Mouse (Mus musculus): ENCODE measurements around the gene Mrpl10. TPM values are rescaled to one million over a fixed set of nuclear protein-coding genes. Genes with fewer than 3 reads are reported as not detected.

Mrpl10 gene
- 39.2 and 57.7 TPM in 2 replicates for polyA plus RNA-seq (2012; ENCODE audit: low replicate concordance)

DNA sequence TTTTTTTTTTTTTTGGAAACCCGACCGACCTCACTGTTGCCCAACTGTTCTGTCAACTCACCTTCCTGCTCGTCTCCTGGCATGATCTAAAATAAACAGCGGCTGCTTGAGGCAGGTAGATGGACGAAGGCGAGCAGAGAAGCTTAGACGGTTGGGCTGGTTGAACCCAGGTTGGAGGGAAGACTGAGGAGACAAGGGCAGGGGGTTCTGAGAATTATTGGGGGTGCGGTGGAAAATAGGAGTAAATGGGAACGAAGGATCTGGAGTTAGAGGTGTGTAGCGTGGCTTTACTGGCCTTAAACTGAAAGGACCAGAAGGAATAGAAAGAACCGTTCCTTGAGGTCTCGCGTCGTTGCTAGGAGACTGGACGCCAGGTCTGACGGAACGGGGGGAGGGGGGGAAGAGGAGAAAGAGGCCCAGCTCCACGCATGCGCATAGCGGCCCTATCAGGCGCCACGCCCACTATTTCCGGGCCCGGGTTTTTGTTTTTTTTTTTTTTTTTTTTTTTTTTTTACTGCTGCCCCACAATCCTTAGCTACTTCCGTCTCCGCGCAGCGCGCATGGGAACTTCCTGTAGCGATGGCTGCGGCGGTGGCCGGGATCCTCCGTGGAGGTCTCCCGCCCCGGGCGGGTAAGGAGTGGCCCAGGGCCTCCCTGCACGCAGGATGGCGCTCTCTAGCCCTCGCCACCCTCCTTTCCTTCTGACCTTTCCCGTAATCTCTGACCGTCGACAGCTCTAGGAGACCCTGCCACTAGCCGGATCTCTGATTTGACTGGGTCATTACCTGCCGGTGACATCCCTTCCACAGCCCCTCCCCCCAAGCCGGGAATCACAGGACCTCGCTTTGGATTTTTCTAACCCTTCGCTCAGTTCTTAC, at the start of gene Mrpl10, which contains the start of gene Lrrc46:
Gene Mrpl10 (plus strand): TSS at position 539 of the 878 bp plus-strand sequence.
Gene Lrrc46 (minus strand): TSS at position 386 of the 878 bp plus-strand sequence.

GRCm38 (mm10) chr11:97013121-97013670, 28.2 kb upstream of the Mrpl10 start, which contains the start of gene Sp6:
TSS of gene Sp6 (plus strand) at chr11:97013394.

GRCm38 (mm10) chr11:97029686-97030417, 11.5 kb upstream of the Mrpl10 start, which contains the start of gene Scrn2:
TSS of gene Scrn2 (plus strand) at chr11:97029938.

DNA sequence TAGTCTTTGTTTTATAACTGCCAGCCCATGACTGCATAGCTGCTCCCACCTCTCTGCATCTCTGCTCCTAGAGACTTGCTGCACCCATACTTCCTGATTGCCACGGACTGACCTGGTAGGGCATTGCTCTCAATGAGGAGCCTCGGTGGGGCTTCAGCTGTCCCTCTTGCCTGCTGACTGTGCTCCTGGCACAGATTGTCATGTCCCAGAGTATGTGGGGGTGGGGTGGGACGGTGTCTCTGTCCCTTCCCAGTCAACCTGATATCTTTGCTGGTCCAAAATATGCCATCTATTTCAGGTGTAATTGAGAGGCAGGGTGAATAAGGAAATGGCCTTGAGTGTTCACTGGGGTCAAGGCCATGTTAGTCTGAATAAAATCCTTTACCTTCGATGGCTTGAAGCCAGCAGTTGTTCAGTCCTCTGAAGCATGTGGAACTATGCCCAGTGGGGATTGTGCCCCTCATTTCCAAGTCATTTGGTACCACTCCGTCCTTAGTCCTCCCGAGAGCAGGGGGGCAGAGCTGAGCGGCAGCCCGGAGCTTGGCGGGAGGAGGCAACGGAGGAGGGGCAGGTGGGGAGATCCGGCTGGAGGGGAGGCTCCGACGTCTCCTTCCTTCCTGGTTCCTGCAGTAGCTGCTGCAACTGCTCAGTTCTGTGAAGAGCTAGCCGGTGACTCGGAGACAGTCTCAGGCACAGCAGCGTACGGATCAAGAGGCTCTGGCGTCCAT, 9.0 kb downstream of the Mrpl10 start, which contains the start of gene Osbpl7:
Gene Osbpl7 (plus strand): TSS at position 413 of the 728 bp plus-strand sequence.

Other genes with a start within 250 kb of the Mrpl10 start
- gene Nfe2l1, start 211.6 kb upstream of the Mrpl10 start, polyA plus RNA-seq (2012; ENCODE audit: low replicate concordance), result 61.5 and 118 TPM in 2 replicates
- gene Copz2, start 191.7 kb upstream of the Mrpl10 start, polyA plus RNA-seq (2012; ENCODE audit: low replicate concordance), result 3.0 and 7.8 TPM in 2 replicates
- gene Cdk5rap3, start 125.1 kb upstream of the Mrpl10 start, polyA plus RNA-seq (2012; ENCODE audit: low replicate concordance), result 34.3 and 41.3 TPM in 2 replicates
- gene Prr15l, start 113.5 kb upstream of the Mrpl10 start, polyA plus RNA-seq (2012; ENCODE audit: low replicate concordance), result not detected in 2 replicates
- 9.4 and 20.6 TPM in 2 replicates for gene Pnpo, start 97.6 kb upstream of the Mrpl10 start, polyA plus RNA-seq (2012; ENCODE audit: low replicate concordance)
- gene Sp2, start 58.6 kb upstream of the Mrpl10 start, polyA plus RNA-seq (2012; ENCODE audit: low replicate concordance), result 83.9 and 145 TPM in 2 replicates
- 2.3 and 5.2 TPM in 2 replicates for gene Sp6, start 28.2 kb upstream of the Mrpl10 start, polyA plus RNA-seq (2012; ENCODE audit: low replicate concordance)
- 17.6 and 19.0 TPM in 2 replicates for gene Scrn2, start 11.6 kb upstream of the Mrpl10 start, polyA plus RNA-seq (2012; ENCODE audit: low replicate concordance)
- gene Lrrc46, start 153 bp upstream of the Mrpl10 start, polyA plus RNA-seq (2012; ENCODE audit: low replicate concordance), result not detected in 2 replicates
- gene Osbpl7, start 9.1 kb downstream of the Mrpl10 start, polyA plus RNA-seq (2012; ENCODE audit: low replicate concordance), result 27.4 and 36.0 TPM in 2 replicates
- gene Tbx21, start 73.8 kb downstream of the Mrpl10 start, polyA plus RNA-seq (2012; ENCODE audit: low replicate concordance), result 24.3 and 88.8 TPM in 2 replicates
- gene Tbkbp1, start 109.9 kb downstream of the Mrpl10 start, polyA plus RNA-seq (2012; ENCODE audit: low replicate concordance), result 15.4 and 60.6 TPM in 2 replicates
- gene Kpnb1, start 146.3 kb downstream of the Mrpl10 start, polyA plus RNA-seq (2012; ENCODE audit: low replicate concordance), result 17.7 and 26.9 TPM in 2 replicates
- gene Npepps, start 239.1 kb downstream of the Mrpl10 start, polyA plus RNA-seq (2012; ENCODE audit: low replicate concordance), result 26.5 and 35.4 TPM in 2 replicates